Mouse (Mus musculus): ENCODE data around the gene Clec4a1. TPM values are rescaled to one million over a fixed set of nuclear protein-coding genes. Genes with fewer than 3 reads are reported as not detected.

Clec4a1 gene
- 1.6 and 1.8 TPM in 2 replicates for polyA plus RNA-seq (2014; fragmentation: Nextera tagmentation; extraction: Ambion mirVana)

GRCm38 (mm10) chr6:122921451-122921850 lies at the start of gene Clec4a1:
Clec4a1 (plus strand) TSS chr6:122921848.
- H3K27me3 ChIP-seq (ENCODE audit: control insufficient read depth, insufficient read depth, low read length) = no peaks in the 10 kb centered on the region
- H3K27ac ChIP-seq (ENCODE audit: low read depth, low read length) = no peak within 1 kb of the TSS
- H3K9ac ChIP-seq (ENCODE audit: low read length) = no peak within 1 kb of the TSS
- DNase-seq (ENCODE audit: low spot score, missing footprints) = no peak
- H3K4me1 ChIP-seq (ENCODE audit: control insufficient read depth, insufficient read depth, low read length) = no peaks in the 10 kb centered on the region
- ATAC-seq (ENCODE audit: low FRiP score) = no peak
- H3K9me3 ChIP-seq (ENCODE audit: control insufficient read depth, low read length) = no peaks in the 10 kb centered on the region
- no peak within 1 kb of the TSS for H3K4me3 ChIP-seq (ENCODE audit: low read depth, low read length)
- no peak within 1 kb of the TSS for H3K4me2 ChIP-seq
- H3K36me3 ChIP-seq (ENCODE audit: control insufficient read depth, insufficient read depth, low read length) = no peaks in the 10 kb centered on the region
- 64% methylated on average over 4 of the region's 4 CpGs for WGBS

GRCm38 (mm10) chr6:122872800-122873199 lies 48.8 kb upstream of the Clec4a1 start:
- Histone ChIP-seq H3K36me3 (ENCODE audit: control insufficient read depth, insufficient read depth, low read length) (no peaks in the 10 kb centered on the region), H3K27me3 (ENCODE audit: control insufficient read depth, insufficient read depth, low read length) (no peaks in the 10 kb centered on the region), H3K4me2 (no peak overlapping the region), H3K4me1 (ENCODE audit: control insufficient read depth, insufficient read depth, low read length) (peaks cover 5% of the 10 kb centered on the region; the same call in 1 of the 2 replicates), H3K9ac (ENCODE audit: low read length) (no peak overlapping the region), H3K4me3 (ENCODE audit: low read depth, low read length) (no peak overlapping the region), H3K9me3 (ENCODE audit: control insufficient read depth, low read length) (no peaks in the 10 kb centered on the region), H3K27ac (ENCODE audit: low read depth, low read length) (no peak overlapping the region)
- ATAC-seq (ENCODE audit: low FRiP score) (no peak), DNase-seq (ENCODE audit: low spot score, missing footprints) (no peak)
- WGBS = 94% methylated on average over 5 of the region's 5 CpGs

- Histone ChIP-seq H3K4me2 (peak within 1 kb of the TSS; percentile 42), H3K4me1 (ENCODE audit: control insufficient read depth, insufficient read depth, low read length) (peaks cover 5% of the 10 kb centered on the region; the same call in 1 of the 2 replicates), H3K9ac (ENCODE audit: low read length) (peak within 1 kb of the TSS; percentile 89), H3K4me3 (ENCODE audit: low read depth, low read length) (peak within 1 kb of the TSS; percentile 84), H3K36me3 (ENCODE audit: control insufficient read depth, insufficient read depth, low read length) (no peaks in the 10 kb centered on the region), H3K9me3 (ENCODE audit: control insufficient read depth, low read length) (no peaks in the 10 kb centered on the region), H3K27me3 (ENCODE audit: control insufficient read depth, insufficient read depth, low read length) (no peaks in the 10 kb centered on the region), H3K27ac (ENCODE audit: low read depth, low read length) (peak within 1 kb of the TSS; percentile 85; the same call in 1 of the 2 replicates)
- ATAC-seq (ENCODE audit: low FRiP score) (peak; percentile 99), DNase-seq (ENCODE audit: low spot score, missing footprints) (peak; percentile 100)
- 8% methylated on average over 43 of the region's 43 CpGs for WGBS
Measured at GRCm38 (mm10) chr6:122873871-122874719, 47.6 kb upstream of the Clec4a1 start, which contains the start of gene Necap1. Necap1 (plus strand) TSS chr6:122874474.

- peak; percentile 87 for ATAC-seq (ENCODE audit: low FRiP score)
- Histone ChIP-seq H3K4me2 (peak overlapping the region; percentile 42), H3K9me3 (ENCODE audit: control insufficient read depth, low read length) (no peaks in the 10 kb centered on the region), H3K36me3 (ENCODE audit: control insufficient read depth, insufficient read depth, low read length) (no peaks in the 10 kb centered on the region), H3K9ac (ENCODE audit: low read length) (peak overlapping the region; percentile 89), H3K4me3 (ENCODE audit: low read depth, low read length) (peak overlapping the region; percentile 84), H3K4me1 (ENCODE audit: control insufficient read depth, insufficient read depth, low read length) (peaks cover 5% of the 10 kb centered on the region; the same call in 1 of the 2 replicates), H3K27me3 (ENCODE audit: control insufficient read depth, insufficient read depth, low read length) (no peaks in the 10 kb centered on the region), H3K27ac (ENCODE audit: low read depth, low read length) (peak overlapping the region; percentile 85; the same call in 1 of the 2 replicates)
- DNase-seq (ENCODE audit: low spot score, missing footprints) = no peak
- 1% methylated on average over 31 of the region's 31 CpGs for WGBS
Measured at GRCm38 (mm10) chr6:122874720-122875389, 46.8 kb upstream of the Clec4a1 start.

GRCm38 (mm10) chr6:122879141-122879735 lies 42.4 kb upstream of the Clec4a1 start:
- 93% methylated on average over 7 of the region's 7 CpGs for WGBS

GRCm38 (mm10) chr6:122879781-122880505 lies 41.7 kb upstream of the Clec4a1 start:
- WGBS = 93% methylated on average over 7 of the region's 7 CpGs
- no peaks in the 10 kb centered on the region for H3K9me3 ChIP-seq (ENCODE audit: control insufficient read depth, low read length)
- H3K4me1 ChIP-seq (ENCODE audit: control insufficient read depth, insufficient read depth, low read length) = peaks cover 5% of the 10 kb centered on the region; the same call in 1 of the 2 replicates
- no peak overlapping the region for H3K4me3 ChIP-seq (ENCODE audit: low read depth, low read length)
- H3K27ac ChIP-seq (ENCODE audit: low read depth, low read length) = no peak overlapping the region
- no peak for ATAC-seq (ENCODE audit: low FRiP score)
- DNase-seq (ENCODE audit: low spot score, missing footprints) = no peak
- H3K9ac ChIP-seq (ENCODE audit: low read length) = no peak overlapping the region
- no peak overlapping the region for H3K4me2 ChIP-seq
- peaks cover 24% of the 10 kb centered on the region for H3K36me3 ChIP-seq (ENCODE audit: control insufficient read depth, insufficient read depth, low read length)
- H3K27me3 ChIP-seq (ENCODE audit: control insufficient read depth, insufficient read depth, low read length) = no peaks in the 10 kb centered on the region

More at GRCm38 (mm10) chr6:122879141-122879735, 42.4 kb upstream of the Clec4a1 start:
- peaks cover 5% of the 10 kb centered on the region; the same call in 1 of the 2 replicates for H3K4me1 ChIP-seq (ENCODE audit: control insufficient read depth, insufficient read depth, low read length)
- H3K9me3 ChIP-seq (ENCODE audit: control insufficient read depth, low read length) = no peaks in the 10 kb centered on the region
- no peak for DNase-seq (ENCODE audit: low spot score, missing footprints)
- no peak overlapping the region for H3K4me2 ChIP-seq
- peaks cover 19% of the 10 kb centered on the region for H3K36me3 ChIP-seq (ENCODE audit: control insufficient read depth, insufficient read depth, low read length)
- H3K27ac ChIP-seq (ENCODE audit: low read depth, low read length) = no peak overlapping the region
- H3K27me3 ChIP-seq (ENCODE audit: control insufficient read depth, insufficient read depth, low read length) = no peaks in the 10 kb centered on the region
- no peak overlapping the region for H3K9ac ChIP-seq (ENCODE audit: low read length)
- no peak overlapping the region for H3K4me3 ChIP-seq (ENCODE audit: low read depth, low read length)
- no peak for ATAC-seq (ENCODE audit: low FRiP score)

GRCm38 (mm10) chr6:122881287-122881686 lies 40.4 kb upstream of the Clec4a1 start:
- no peaks in the 10 kb centered on the region for H3K9me3 ChIP-seq (ENCODE audit: control insufficient read depth, low read length)
- H3K36me3 ChIP-seq (ENCODE audit: control insufficient read depth, insufficient read depth, low read length) = peaks cover 24% of the 10 kb centered on the region
- H3K4me1 ChIP-seq (ENCODE audit: control insufficient read depth, insufficient read depth, low read length) = no peaks in the 10 kb centered on the region
- ATAC-seq (ENCODE audit: low FRiP score) = no peak
- no peak overlapping the region for H3K4me3 ChIP-seq (ENCODE audit: low read depth, low read length)
- DNase-seq (ENCODE audit: low spot score, missing footprints) = no peak
- H3K9ac ChIP-seq (ENCODE audit: low read length) = no peak overlapping the region
- 94% methylated on average over 12 of the region's 12 CpGs for WGBS
- no peaks in the 10 kb centered on the region for H3K27me3 ChIP-seq (ENCODE audit: control insufficient read depth, insufficient read depth, low read length)
- no peak overlapping the region for H3K4me2 ChIP-seq
- H3K27ac ChIP-seq (ENCODE audit: low read depth, low read length) = no peak overlapping the region

GRCm38 (mm10) chr6:122883603-122884002 lies 38.0 kb upstream of the Clec4a1 start:
- Histone ChIP-seq H3K9ac (ENCODE audit: low read length) (no peak overlapping the region), H3K9me3 (ENCODE audit: control insufficient read depth, low read length) (no peaks in the 10 kb centered on the region), H3K4me1 (ENCODE audit: control insufficient read depth, insufficient read depth, low read length) (no peaks in the 10 kb centered on the region), H3K4me2 (no peak overlapping the region), H3K4me3 (ENCODE audit: low read depth, low read length) (no peak overlapping the region), H3K27me3 (ENCODE audit: control insufficient read depth, insufficient read depth, low read length) (no peaks in the 10 kb centered on the region), H3K27ac (ENCODE audit: low read depth, low read length) (no peak overlapping the region), H3K36me3 (ENCODE audit: control insufficient read depth, insufficient read depth, low read length) (peaks cover 44% of the 10 kb centered on the region)
- DNase-seq (ENCODE audit: low spot score, missing footprints) (no peak), ATAC-seq (ENCODE audit: low FRiP score) (no peak)
- 91% methylated on average over 9 of the region's 9 CpGs for WGBS
